Mouse (Mus musculus) retina, postnatal 1 day (tissue): ENCODE data around the gene Supt3.

Experiments used
- DNase-seq: peaks from one replicate; pipeline ENCODE4 v3.0.0-alpha.2; 2012

Gene Supt3

GRCm38 (mm10) chr17:44783143-44783542 lies 6.2 kb downstream of the Supt3 start:
- DNase-seq, result no peak

- DNase-seq, result peak; percentile 14
Measured at GRCm38 (mm10) chr17:44788982-44789747, 12.2 kb downstream of the Supt3 start.

- DNase-seq, result no peak
Measured at GRCm38 (mm10) chr17:44792218-44792917, 15.4 kb downstream of the Supt3 start.

- no peak for DNase-seq
Measured at GRCm38 (mm10) chr17:44797331-44797730, 20.4 kb downstream of the Supt3 start.

GRCm38 (mm10) chr17:44807031-44807430 lies 30.1 kb downstream of the Supt3 start:
- DNase-seq, result no peak

- DNase-seq, result no peak
Measured at GRCm38 (mm10) chr17:44814508-44815175, 37.7 kb downstream of the Supt3 start, which contains the start of gene Runx2. Gene Runx2 (minus strand): TSS chr17:44814797.

- DNase-seq, result no peak
Measured at GRCm38 (mm10) chr17:44818825-44819224, 41.9 kb downstream of the Supt3 start.

- DNase-seq, result no peak
Measured at GRCm38 (mm10) chr17:44819816-44820215, 42.9 kb downstream of the Supt3 start.

GRCm38 (mm10) chr17:44821940-44822339 lies 45.0 kb downstream of the Supt3 start:
- no peak for DNase-seq

GRCm38 (mm10) chr17:44827124-44827523 lies 50.2 kb downstream of the Supt3 start:
- no peak for DNase-seq

GRCm38 (mm10) chr17:44827964-44828363 lies 51.0 kb downstream of the Supt3 start:
- DNase-seq, result no peak

GRCm38 (mm10) chr17:44829587-44829986 lies 52.6 kb downstream of the Supt3 start:
- DNase-seq, result no peak

- no peak for DNase-seq
Measured at GRCm38 (mm10) chr17:44831201-44831600, 54.2 kb downstream of the Supt3 start.

- no peak for DNase-seq
Measured at GRCm38 (mm10) chr17:44842184-44842583, 65.2 kb downstream of the Supt3 start.

GRCm38 (mm10) chr17:44863165-44863564 lies 86.2 kb downstream of the Supt3 start:
- DNase-seq, result no peak

- DNase-seq, result no peak
Measured at GRCm38 (mm10) chr17:44893592-44893991, 116.6 kb downstream of the Supt3 start.

GRCm38 (mm10) chr17:44943536-44944090 lies 166.7 kb downstream of the Supt3 start:
- DNase-seq, result no peak

- no peak for DNase-seq
Measured at GRCm38 (mm10) chr17:44945333-44945732, 168.4 kb downstream of the Supt3 start.

- no peak for DNase-seq
Measured at GRCm38 (mm10) chr17:44948321-44948720, 171.4 kb downstream of the Supt3 start.

- no peak for DNase-seq
Measured at GRCm38 (mm10) chr17:44956671-44957070, 179.7 kb downstream of the Supt3 start.

- no peak for DNase-seq
Measured at GRCm38 (mm10) chr17:44963051-44963798, 186.3 kb downstream of the Supt3 start.

- DNase-seq, result no peak
Measured at GRCm38 (mm10) chr17:44967186-44967585, 190.2 kb downstream of the Supt3 start.

GRCm38 (mm10) chr17:44970255-44970654 lies 193.3 kb downstream of the Supt3 start:
- no peak for DNase-seq
